Mouse (Mus musculus) Muller cell, postnatal 12 days (primary cell): ENCODE results near the gene Vps37c.

Experiments used
- DNase-seq: peaks from one replicate; pipeline ENCODE4 v3.0.0-alpha.2; 2015; ENCODE audit errors: inconsistent ontology term

Vps37c gene

GRCm38 (mm10) chr19:10740641-10741440, 52.3 kb downstream of the Vps37c start:
- peak; percentile 44 for DNase-seq

GRCm38 (mm10) chr19:10742145-10742544, 53.6 kb downstream of the Vps37c start:
- DNase-seq = no peak

- no peak for DNase-seq
These were observed 54.0 kb downstream of the Vps37c start for GRCm38 (mm10) chr19:10742565-10742964.

- DNase-seq = no peak
These were observed 58.6 kb downstream of the Vps37c start for GRCm38 (mm10) chr19:10747182-10747581.

- no peak for DNase-seq
These were observed 59.2 kb downstream of the Vps37c start for GRCm38 (mm10) chr19:10747718-10748117.

- DNase-seq = no peak
These were observed 60.0 kb downstream of the Vps37c start for GRCm38 (mm10) chr19:10748401-10749102.

GRCm38 (mm10) chr19:10749295-10749694, 60.8 kb downstream of the Vps37c start:
- no peak for DNase-seq

GRCm38 (mm10) chr19:10750161-10750560, 61.6 kb downstream of the Vps37c start:
- DNase-seq = no peak

GRCm38 (mm10) chr19:10751607-10752006, 63.1 kb downstream of the Vps37c start:
- no peak for DNase-seq

GRCm38 (mm10) chr19:10752106-10752505, 63.6 kb downstream of the Vps37c start:
- DNase-seq = no peak

GRCm38 (mm10) chr19:10752646-10753045, 64.1 kb downstream of the Vps37c start:
- no peak for DNase-seq

- DNase-seq = no peak
These were observed 68.6 kb downstream of the Vps37c start for GRCm38 (mm10) chr19:10757125-10757524.

GRCm38 (mm10) chr19:10757526-10757925, 69.0 kb downstream of the Vps37c start:
- DNase-seq = no peak

- no peak for DNase-seq
These were observed 70.2 kb downstream of the Vps37c start for GRCm38 (mm10) chr19:10758708-10759107.

GRCm38 (mm10) chr19:10759525-10759924, 71.0 kb downstream of the Vps37c start:
- no peak for DNase-seq

GRCm38 (mm10) chr19:10759983-10760831, 71.7 kb downstream of the Vps37c start:
- DNase-seq = no peak

GRCm38 (mm10) chr19:10761794-10762415, 73.4 kb downstream of the Vps37c start:
- DNase-seq = no peak

- no peak for DNase-seq
These were observed 73.9 kb downstream of the Vps37c start for GRCm38 (mm10) chr19:10762468-10762867.

GRCm38 (mm10) chr19:10763381-10764031, 75.0 kb downstream of the Vps37c start:
- no peak for DNase-seq
